Mouse (Mus musculus): Measurements from ENCODE around the gene Nrd1. TPM values are rescaled to one million over a fixed set of nuclear protein-coding genes. Genes with fewer than 3 reads are reported as not detected.

Gene Nrd1
- total RNA-seq (2014; fragmentation: Nextera tagmentation) (101 and 106 TPM in 2 replicates), total RNA-seq (2017) (88.4 and 119 TPM in 2 replicates)

DNA sequence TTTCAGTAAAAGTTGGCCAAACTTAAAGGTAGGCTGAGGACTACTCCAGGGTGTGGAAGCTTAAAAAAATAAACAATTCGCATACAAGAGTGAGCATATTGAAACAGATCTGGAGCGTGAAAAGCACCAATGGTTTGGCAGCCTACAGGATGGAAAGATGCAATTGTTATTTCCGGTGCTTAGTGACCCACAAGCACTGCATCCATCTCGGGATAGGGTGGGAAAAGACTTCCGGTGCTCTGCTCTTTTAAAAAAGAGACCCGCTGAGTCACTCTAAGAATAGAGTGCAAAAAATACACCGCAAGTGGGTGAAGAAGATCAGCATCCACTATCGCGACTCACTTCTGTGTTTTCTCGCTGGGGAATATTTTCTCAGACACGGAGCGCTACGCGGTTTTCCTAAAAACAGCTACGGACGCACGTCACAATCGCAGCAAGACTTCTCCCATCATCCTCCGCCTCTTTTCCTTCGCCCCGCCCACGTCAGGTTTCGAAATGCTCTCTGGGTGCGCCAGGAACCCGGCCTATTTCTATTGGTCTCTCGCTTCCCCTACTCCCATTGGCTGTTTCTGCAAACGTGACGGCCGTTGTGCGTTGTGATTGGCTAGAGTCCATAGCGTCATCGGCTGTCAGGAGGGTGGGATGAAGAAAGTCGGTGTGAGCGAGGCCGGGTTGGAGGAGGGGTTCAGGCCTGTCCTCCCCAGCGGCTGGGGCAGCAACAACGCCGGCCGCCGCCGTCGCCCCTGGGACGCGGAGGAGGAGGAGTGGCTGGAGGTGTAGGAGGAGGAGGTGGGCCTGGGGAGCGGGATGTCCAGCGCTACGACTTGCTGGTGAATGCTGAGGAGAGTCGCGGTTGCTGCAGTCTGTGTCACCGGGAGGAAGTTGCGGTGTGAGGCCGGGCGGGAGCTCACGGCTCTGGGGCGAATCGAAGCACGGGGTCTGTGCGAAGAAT, at the start of gene Nrd1:
Nrd1 (plus strand) TSS at position 657 of the 952 bp plus-strand sequence.
- peak; percentile 94 for ATAC-seq (replicated peaks; ENCODE audit: poor library complexity, severe bottlenecking)

DNA sequence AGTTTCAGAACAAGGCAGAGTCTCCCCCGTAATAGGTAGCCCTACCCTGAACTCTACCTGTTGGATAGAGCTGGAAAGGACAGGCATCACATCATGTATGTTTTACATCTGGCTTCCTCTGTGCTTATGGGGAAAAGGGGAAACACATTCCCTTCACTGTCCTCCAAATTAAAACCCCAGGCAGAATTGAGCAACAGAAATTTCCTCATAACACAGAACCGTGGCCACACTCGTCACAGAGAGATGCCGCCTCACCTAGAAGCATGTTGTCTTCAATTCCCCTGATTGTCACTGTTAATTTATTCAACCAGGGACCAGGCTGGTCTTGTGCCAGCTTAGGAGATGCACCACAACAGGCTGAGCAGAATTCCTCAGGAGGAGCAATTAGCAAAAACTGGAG, 48.8 kb upstream of the Nrd1 start:
- ATAC-seq (replicated peaks; ENCODE audit: poor library complexity, severe bottlenecking): peak; percentile 81

DNA sequence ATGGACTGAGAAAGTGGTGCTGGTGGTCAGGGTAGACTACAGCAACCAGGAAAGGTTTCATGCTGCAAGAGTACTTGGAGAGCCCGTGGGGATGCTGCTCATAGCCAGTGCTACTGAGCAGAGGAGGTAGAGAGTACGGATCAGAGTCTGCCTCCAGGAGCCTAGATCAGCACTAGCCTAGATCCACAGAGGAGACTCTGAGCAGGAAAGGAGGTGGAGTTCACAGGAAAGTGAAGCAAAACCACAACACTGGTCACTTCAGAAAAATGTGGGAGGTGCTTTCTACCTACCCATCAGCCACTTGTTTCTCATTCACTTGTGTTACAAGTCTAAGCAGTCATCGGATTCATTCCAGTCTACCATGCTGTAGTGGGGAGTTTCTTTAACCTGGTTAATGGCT, 40.8 kb upstream of the Nrd1 start:
- ATAC-seq (replicated peaks; ENCODE audit: poor library complexity, severe bottlenecking): no peak

GRCm38 (mm10) chr4:108960619-108961460, 39.6 kb upstream of the Nrd1 start:
- ATAC-seq (replicated peaks; ENCODE audit: poor library complexity, severe bottlenecking): no peak

- ATAC-seq (replicated peaks; ENCODE audit: poor library complexity, severe bottlenecking): no peak
Observed at GRCm38 (mm10) chr4:108963017-108963416, 37.4 kb upstream of the Nrd1 start.

- no peak for ATAC-seq (replicated peaks; ENCODE audit: poor library complexity, severe bottlenecking)
Observed at GRCm38 (mm10) chr4:108969517-108969916, 30.9 kb upstream of the Nrd1 start.

DNA sequence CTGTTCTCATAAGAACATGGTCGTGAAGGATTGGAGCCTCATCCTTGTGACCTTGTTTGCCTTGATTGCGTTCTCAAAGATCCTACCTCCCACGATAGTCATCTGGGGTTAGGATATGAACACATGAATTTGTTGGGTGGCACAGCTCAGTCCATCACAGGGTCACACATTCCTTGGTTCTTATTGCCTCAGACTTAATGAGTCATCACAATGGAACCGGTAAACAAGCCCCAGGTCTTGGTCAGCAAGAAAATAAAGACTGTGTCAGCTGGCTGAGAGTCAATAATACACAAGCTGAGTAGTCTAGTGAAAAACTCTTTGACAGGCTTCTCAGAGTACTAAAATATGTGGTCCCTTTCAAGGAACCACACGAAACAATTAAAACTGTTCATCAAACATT, 29.4 kb upstream of the Nrd1 start:
- no peak for ATAC-seq (replicated peaks; ENCODE audit: poor library complexity, severe bottlenecking)

GRCm38 (mm10) chr4:108976458-108977071, 23.9 kb upstream of the Nrd1 start:
- peak; percentile 67 for ATAC-seq (replicated peaks; ENCODE audit: poor library complexity, severe bottlenecking)

- ATAC-seq (replicated peaks; ENCODE audit: poor library complexity, severe bottlenecking): peak; percentile 44
Observed at GRCm38 (mm10) chr4:108986833-108987472, 13.5 kb upstream of the Nrd1 start.

GRCm38 (mm10) chr4:108987473-108987842, 13.0 kb upstream of the Nrd1 start:
- ATAC-seq (replicated peaks; ENCODE audit: poor library complexity, severe bottlenecking): peak; percentile 42

GRCm38 (mm10) chr4:108989430-108989829, 11.0 kb upstream of the Nrd1 start:
- ATAC-seq (replicated peaks; ENCODE audit: poor library complexity, severe bottlenecking): no peak

DNA sequence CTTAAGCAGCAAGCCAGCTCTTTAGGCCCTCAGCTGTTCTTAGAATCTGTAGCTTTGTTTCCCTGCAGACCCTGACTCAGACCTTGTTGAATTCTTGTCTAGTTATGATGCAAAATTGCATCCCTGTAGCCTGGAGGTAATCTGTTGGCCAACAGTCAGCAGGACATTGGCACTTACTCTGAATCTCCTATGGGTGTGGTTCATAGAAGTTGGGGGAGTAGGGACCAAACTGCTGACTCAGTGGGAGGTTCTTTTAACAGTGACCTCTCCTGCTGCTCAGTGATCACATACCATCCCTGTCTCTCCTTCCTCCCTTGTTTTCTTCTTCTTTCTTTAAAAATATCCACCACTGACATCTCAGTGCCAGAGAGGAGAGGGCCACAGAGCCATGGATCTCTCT, 10.4 kb upstream of the Nrd1 start:
- no peak for ATAC-seq (replicated peaks; ENCODE audit: poor library complexity, severe bottlenecking)

DNA sequence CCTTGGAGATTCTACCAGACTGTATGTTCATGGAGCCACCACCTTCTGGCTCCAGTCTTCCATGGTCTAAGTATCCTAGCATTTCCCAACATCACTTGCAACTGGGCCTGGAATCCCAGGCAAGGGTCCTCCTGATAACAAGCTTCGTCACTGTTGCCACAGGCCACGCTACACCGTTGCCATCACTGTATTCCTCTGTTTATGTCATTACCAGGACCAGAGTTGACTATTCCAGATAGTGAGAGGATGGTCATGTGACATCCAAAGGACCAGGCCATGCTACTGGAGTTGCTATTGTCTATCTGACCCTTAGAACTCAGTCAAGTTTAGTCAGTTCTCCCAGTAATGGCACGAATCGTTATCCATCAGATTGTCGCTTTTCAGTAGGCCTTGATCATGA, 9.9 kb upstream of the Nrd1 start:
- ATAC-seq (replicated peaks; ENCODE audit: poor library complexity, severe bottlenecking): no peak

DNA sequence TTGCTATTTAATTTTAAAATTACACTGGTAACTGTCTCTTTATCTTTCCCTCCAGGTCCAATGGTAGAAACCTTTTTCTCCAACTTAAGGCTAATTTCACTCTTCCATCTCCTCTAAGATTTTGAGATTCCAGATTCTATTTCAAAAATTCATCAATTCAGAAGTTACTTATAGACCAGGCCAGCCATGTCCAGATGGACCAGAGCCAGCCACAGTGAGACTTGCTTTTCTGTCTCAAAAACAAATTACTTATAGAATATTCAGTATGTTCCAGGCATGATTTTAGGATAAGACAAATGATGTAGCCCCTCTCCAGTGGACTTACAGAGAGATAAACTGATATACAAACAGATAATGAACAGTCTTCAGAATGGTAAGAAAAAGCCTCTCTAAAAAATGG, 8.6 kb upstream of the Nrd1 start:
- no peak for ATAC-seq (replicated peaks; ENCODE audit: poor library complexity, severe bottlenecking)

DNA sequence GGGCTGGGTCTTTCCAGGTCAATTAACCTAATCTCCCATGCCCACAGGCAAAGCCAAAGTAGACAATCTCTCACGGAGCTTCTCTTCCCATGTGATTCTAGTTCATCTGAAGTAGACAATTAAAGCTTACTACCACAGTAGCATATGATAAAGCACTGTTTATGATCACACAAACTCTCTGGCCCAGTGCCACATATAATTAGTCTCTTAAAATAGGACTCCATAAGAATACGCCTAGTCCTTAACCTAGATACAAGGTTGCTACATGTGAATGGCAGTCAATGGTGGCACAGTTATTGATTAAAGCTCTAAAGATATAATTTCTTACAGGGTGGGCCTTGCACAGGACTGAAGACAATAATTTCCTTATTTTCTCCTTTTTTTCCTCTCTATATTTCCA, 7.5 kb upstream of the Nrd1 start:
- no peak for ATAC-seq (replicated peaks; ENCODE audit: poor library complexity, severe bottlenecking)

GRCm38 (mm10) chr4:109000961-109001360, 506 bp downstream of the Nrd1 start:
- no peak; the same call in 1 of the 2 replicates for ATAC-seq (replicated peaks; ENCODE audit: poor library complexity, severe bottlenecking)

DNA sequence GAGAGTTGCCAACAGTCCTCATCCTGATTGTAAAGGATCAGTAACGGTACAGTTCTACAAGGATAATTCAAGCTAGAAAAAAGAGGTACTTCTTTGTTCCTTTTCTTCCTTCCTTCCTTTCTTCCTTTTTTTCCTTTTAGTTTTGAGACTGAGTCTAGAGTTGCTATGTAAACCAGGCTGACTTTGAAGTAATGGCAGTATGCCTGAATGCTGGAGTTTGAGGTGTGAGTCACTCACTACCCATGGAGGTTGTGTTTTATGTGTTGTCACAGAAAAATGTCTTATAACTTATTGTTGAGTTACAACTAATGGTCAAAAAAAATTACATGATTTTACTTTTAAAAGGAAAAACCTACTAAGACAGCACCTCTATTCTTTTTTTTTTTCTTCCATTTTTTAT, 7.6 kb downstream of the Nrd1 start:
- ATAC-seq (replicated peaks; ENCODE audit: poor library complexity, severe bottlenecking): no peak

DNA sequence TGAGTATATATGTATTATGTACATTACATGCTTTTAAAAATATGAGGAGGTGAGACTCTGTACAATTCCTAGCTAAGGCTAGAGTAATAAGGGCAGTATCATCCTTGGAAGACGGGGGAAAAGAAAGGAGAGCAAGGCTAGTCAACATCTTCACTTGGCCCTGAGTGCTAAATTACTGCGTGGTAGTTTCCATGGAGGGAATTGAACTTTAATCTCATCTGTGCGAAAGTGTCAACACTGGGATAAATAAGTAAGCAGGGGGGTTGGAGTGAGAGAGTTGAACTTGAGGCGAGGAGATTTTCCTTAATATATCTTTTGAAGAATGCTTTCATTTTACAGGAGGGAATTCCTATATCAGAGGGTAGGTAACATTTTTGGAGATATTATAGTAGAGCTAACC, 13.6 kb downstream of the Nrd1 start:
- no peak for ATAC-seq (replicated peaks; ENCODE audit: poor library complexity, severe bottlenecking)

DNA sequence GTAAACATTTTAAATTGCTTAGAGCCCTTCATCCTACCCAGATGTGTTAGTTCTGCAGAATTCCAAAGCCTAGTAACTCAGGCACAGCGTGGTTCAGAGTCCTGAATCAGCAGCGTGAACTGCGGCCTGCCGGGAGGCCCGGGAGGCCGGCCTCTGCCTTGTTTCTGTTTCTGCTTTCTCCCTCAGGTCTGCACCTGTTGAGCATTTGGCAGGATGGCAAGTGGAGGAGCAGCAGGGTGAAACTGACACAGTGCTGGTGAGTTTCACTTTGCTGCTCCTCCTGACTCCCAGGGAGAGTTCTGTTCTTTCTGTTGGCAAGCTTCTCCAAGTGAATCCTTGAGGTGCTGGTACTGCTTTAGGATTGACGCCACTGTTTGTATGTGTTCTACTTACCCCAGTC, 17.0 kb downstream of the Nrd1 start:
- ATAC-seq (replicated peaks; ENCODE audit: poor library complexity, severe bottlenecking): no peak

DNA sequence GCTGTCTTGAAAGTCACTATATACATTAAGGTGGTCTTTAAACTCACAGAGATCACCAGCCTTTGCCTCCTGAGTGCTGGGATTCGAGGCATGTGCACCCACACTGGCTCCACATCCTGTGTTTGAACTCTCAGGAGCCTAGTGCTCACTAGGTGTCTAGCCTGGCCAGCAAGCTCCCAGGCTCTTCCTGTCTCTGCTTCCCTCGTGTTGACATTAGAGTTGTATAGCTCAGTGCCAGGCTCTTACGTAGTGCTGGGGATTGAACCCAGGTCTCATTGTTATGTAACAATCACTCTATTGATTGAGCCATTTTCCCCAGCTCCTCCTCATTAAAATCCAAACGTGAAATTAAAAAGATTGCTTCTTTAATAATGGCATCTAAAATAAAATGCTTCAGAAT, 18.8 kb downstream of the Nrd1 start:
- peak; percentile 44 for ATAC-seq (replicated peaks; ENCODE audit: poor library complexity, severe bottlenecking)

Measured in granulocyte monocyte progenitor cell, adult 5-6 weeks (primary cell).